Mouse (Mus musculus) cortical plate, adult 2 months (tissue): ENCODE measurements around the gene Tuba4a.

Source experiments
- CTCF ChIP-seq: fragments of 200-500 bp; IDR thresholded peaks from 2 replicates; pipeline ENCODE4 v1.5.1; 2011; ENCODE audit warnings: mild to moderate bottlenecking, control low read depth, low read length; ENCODE audit not compliant: insufficient read depth; ENCODE audit errors: extremely low read depth
- POLR2A ChIP-seq: fragments of 200-500 bp; IDR thresholded peaks from 2 replicates; pipeline ENCODE4 v1.6.1; 2011; ENCODE audit warnings: mild to moderate bottlenecking, low read length, control low read depth; ENCODE audit not compliant: insufficient read depth; ENCODE audit errors: extremely low read depth

DNA sequence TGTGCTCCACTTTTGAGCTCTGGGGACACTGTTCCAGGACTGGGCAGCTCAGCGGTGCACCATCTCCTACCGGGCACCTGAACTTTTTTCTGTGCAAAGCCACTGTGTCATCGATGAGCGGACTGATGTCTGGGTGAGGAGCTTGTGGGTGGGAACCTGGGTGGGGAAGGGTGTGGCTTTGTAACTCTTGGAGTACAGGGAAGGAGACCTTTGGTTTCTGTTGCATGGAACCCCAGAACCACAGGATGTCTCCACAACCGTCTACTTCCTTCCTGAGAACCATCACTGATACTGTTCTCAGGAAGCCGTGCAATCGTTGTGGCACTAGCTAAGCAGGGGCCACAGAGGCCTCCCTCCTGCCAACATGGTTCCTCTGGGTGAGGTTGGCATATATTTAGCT lies 6.6 kb downstream of the Tuba4a start:
- TF ChIP-seq CTCF (no peak), POLR2A (no peak)
